Mouse (Mus musculus): ENCODE results near the gene Tpcn1.

The Tpcn1 gene

GRCm38 (mm10) chr5:120490679-120491192, 97.7 kb downstream of the Tpcn1 start:
- in situ Hi-C loops (cut with MboI, MseI), result no loop called here

GRCm38 (mm10) chr5:120487844-120488243, 100.6 kb downstream of the Tpcn1 start:
- in situ Hi-C loops (cut with MboI, MseI), result no loop called here
